In genomic region chr7:112184519-112185225, GRCm38 (mm10) we compare ENCODE assay signal across 13 mouse cellular contexts. TPM values are rescaled to one million over a fixed set of nuclear protein-coding genes. Genes with fewer than 3 reads are reported as not detected.
A peak's percentile ranks its signal among the peaks of the same experiment; 100 is the strongest.
DNase-seq lines count a peak whose midpoint lies in the region; ATAC-seq lines count a peak whose summit lies in the region.
"Had no signal": no experiment of that assay in that cellular context is flagged by ENCODE, and none has a peak within 500 bp of the region (broad histone marks: within the 10 kb centered on the region; RNA-seq: fewer than 3 reads in every experiment).

No protein-coding gene starts in this region.

- WGBS in kidney, embryonic 15.5 days, result 81% methylated on average over 6 of the region's 6 CpGs
- 74% methylated on average over 6 of the region's 6 CpGs for WGBS in midbrain, embryonic 16.5 days
- 86% methylated on average over 6 of the region's 6 CpGs for WGBS in midbrain, embryonic 11.5 days

- H3K4me3 ChIP-seq in kidney, embryonic 15.5 days (replicated peaks), result no peak overlapping the region
- H3K4me3 ChIP-seq in midbrain, embryonic 16.5 days (ENCODE audit: low read depth, low read length), result no peak overlapping the region
- H3K4me3 ChIP-seq in midbrain, embryonic 11.5 days (ENCODE audit: low read depth, low read length), result no peak overlapping the region
- H3K4me3 ChIP-seq: forebrain, embryonic 10.5 days; megakaryocyte, embryonic 14.5 days had no signal

- peaks cover 35% of the 10 kb centered on the region for H3K4me1 ChIP-seq in kidney, embryonic 15.5 days
- H3K4me1 ChIP-seq in midbrain, embryonic 16.5 days (ENCODE audit: control insufficient read depth, insufficient read depth, low read length), result 0 out of 2 replicates have a peak, but pooled peaks cover 7% of the 10 kb centered on the region
- no peaks in the 10 kb centered on the region for H3K4me1 ChIP-seq in midbrain, embryonic 11.5 days (ENCODE audit: control insufficient read depth, insufficient read depth, low read length)

- no peaks in the 10 kb centered on the region for H3K36me3 ChIP-seq in kidney, embryonic 15.5 days
- H3K36me3 ChIP-seq in midbrain, embryonic 16.5 days (ENCODE audit: control insufficient read depth, insufficient read depth, low read length), result no peaks in the 10 kb centered on the region
- H3K36me3 ChIP-seq in midbrain, embryonic 11.5 days (ENCODE audit: control insufficient read depth, insufficient read depth, low read length), result no peaks in the 10 kb centered on the region
- H3K36me3 ChIP-seq: forebrain, embryonic 10.5 days had no signal

- ATAC-seq in kidney, embryonic 15.5 days (replicated peaks; ENCODE audit: low FRiP score), result no peak
- ATAC-seq in midbrain, embryonic 16.5 days, result peak; percentile 49; the same call in 1 of the 2 replicates
- ATAC-seq in midbrain, embryonic 11.5 days (ENCODE audit: low FRiP score), result no peak

- no peaks in the 10 kb centered on the region for H3K9me3 ChIP-seq in kidney, embryonic 15.5 days (replicated peaks)
- no peaks in the 10 kb centered on the region for H3K9me3 ChIP-seq in midbrain, embryonic 16.5 days (replicated peaks; ENCODE audit: control insufficient read depth, low read length, poor library complexity, severe bottlenecking)
- H3K9me3 ChIP-seq in midbrain, embryonic 11.5 days (ENCODE audit: control insufficient read depth, low read length), result no peaks in the 10 kb centered on the region
- H3K9me3 ChIP-seq: forebrain, embryonic 10.5 days had no signal

- no peaks in the 10 kb centered on the region for H3K27me3 ChIP-seq in kidney, embryonic 15.5 days
- no peaks in the 10 kb centered on the region for H3K27me3 ChIP-seq in midbrain, embryonic 16.5 days (ENCODE audit: control insufficient read depth, insufficient read depth, low read depth, low read length)
- H3K27me3 ChIP-seq in midbrain, embryonic 11.5 days (ENCODE audit: control insufficient read depth, insufficient read depth, low read length), result no peaks in the 10 kb centered on the region

- H3K4me2 ChIP-seq in kidney, embryonic 15.5 days, result no peak overlapping the region
- no peak overlapping the region for H3K4me2 ChIP-seq in midbrain, embryonic 16.5 days (ENCODE audit: low read length)
- no peak overlapping the region for H3K4me2 ChIP-seq in midbrain, embryonic 11.5 days
- H3K4me2 ChIP-seq: hindbrain, embryonic 14.5 days had no signal

- H3K27ac ChIP-seq in kidney, embryonic 15.5 days, result no peak overlapping the region
- no peak overlapping the region for H3K27ac ChIP-seq in midbrain, embryonic 16.5 days (ENCODE audit: low read length)
- H3K27ac ChIP-seq in midbrain, embryonic 11.5 days (ENCODE audit: low read depth, low read length), result no peak overlapping the region
- H3K27ac ChIP-seq: forebrain, embryonic 10.5 days; hindbrain, embryonic 14.5 days had no signal

- no peak overlapping the region for H3K9ac ChIP-seq in kidney, embryonic 15.5 days
- no peak overlapping the region for H3K9ac ChIP-seq in midbrain, embryonic 16.5 days (ENCODE audit: low read depth, low read length)
- no peak overlapping the region for H3K9ac ChIP-seq in midbrain, embryonic 11.5 days (ENCODE audit: low read length)
- H3K9ac ChIP-seq: hindbrain, embryonic 14.5 days had no signal

- intact Hi-C loops in left cerebral cortex, postnatal 36 days (cut with DNase I), result loop anchor here (5.0 kb wide), 2 partner anchors 43 to 153 kb away; partner anchors contain the start of gene Mical2

- peak; percentile 61 for DNase-seq in cerebellum, adult 9-10 months
- no peak for DNase-seq in cerebellum, postnatal 36 days
- peak; percentile 11 for DNase-seq in kidney, adult 18-20 months
- no peak for DNase-seq in midbrain, embryonic 11.5 days (ENCODE audit: low spot score, missing footprints)
- DNase-seq in left cerebral cortex, postnatal 36 days (ENCODE audit: low spot score in 2 of 2), result no peak
- DNase-seq: liver; right cerebral cortex, postnatal 25 days; thymus, postnatal 36 days had no signal

RNA-seq across cellular contexts. Expression of gene Dkk3, which starts 25.8 kb away (rescaled TPM):
- polyA plus RNA-seq in kidney, embryonic 15.5 days (2015; fragmentation: Nextera tagmentation; extraction: Ambion mirVana), result 20.0 and 25.3 TPM in 2 replicates
- 26.9 and 35.1 TPM in 2 replicates for polyA plus RNA-seq in midbrain, embryonic 16.5 days (2015; fragmentation: Nextera tagmentation; extraction: Ambion mirVana)
- 13.9 and 14.0 TPM in 2 replicates for polyA plus RNA-seq in midbrain, embryonic 11.5 days (2014; fragmentation: Nextera tagmentation; extraction: Ambion mirVana)
- 100 to 1,000 TPM; 136 to 236 TPM for total RNA-seq in left cerebral cortex, postnatal 36 days (2021)

RNA-seq across cellular contexts. Expression of gene Mical2, which starts 41.0 kb away (rescaled TPM):
- 7.3 and 7.5 TPM in 2 replicates for polyA plus RNA-seq in kidney, embryonic 15.5 days (2015; fragmentation: Nextera tagmentation; extraction: Ambion mirVana)
- polyA plus RNA-seq in midbrain, embryonic 16.5 days (2015; fragmentation: Nextera tagmentation; extraction: Ambion mirVana), result 3.5 and 5.1 TPM in 2 replicates
- polyA plus RNA-seq in midbrain, embryonic 11.5 days (2014; fragmentation: Nextera tagmentation; extraction: Ambion mirVana), result 1.2 and 1.5 TPM in 2 replicates
- total RNA-seq in left cerebral cortex, postnatal 36 days (2021), result 100 to 1,000 TPM; 605 to 619 TPM

Comparison
In these comparisons a context has a peak if more than half of its experiments do, and no peak if none do; other contexts are left out.
1. DNase-seq: peak in cerebellum, adult 9-10 months (single experiment) and kidney, adult 18-20 months (single experiment); none in cerebellum, postnatal 36 days (0 of 2), midbrain, embryonic 11.5 days (single experiment) and left cerebral cortex, postnatal 36 days (0 of 2).